Mouse (Mus musculus) liver, embryonic 18 days (tissue): ENCODE data around the gene Pgk2. TPM values are rescaled to one million over a fixed set of nuclear protein-coding genes. Genes with fewer than 3 reads are reported as not detected.

ENCODE experiments used
- polyA plus RNA-seq: library from polyadenylated mRNA; depleted of rRNA; stranded (reverse); fragments of >200 nt; gene quantifications from 2 replicates; pipeline ENCODE4 v1.2.3, GENCODE M21; 2012; rRNA removed

Pgk2 gene
- not detected in 2 replicates for polyA plus RNA-seq

GRCm38 (mm10) chr17:40208540-40208939, at the start of gene Pgk2:
TSS of gene Pgk2 (minus strand) at chr17:40208640.

GRCm38 (mm10) chr17:40242135-40242534, 33.7 kb upstream of the Pgk2 start, which contains the start of gene Crisp3:
TSS of gene Crisp3 (minus strand) at chr17:40242288.

Other genes with a start within 250 kb of the Pgk2 start
- not detected in 2 replicates for gene AC192777.2, start 113.2 kb downstream of the Pgk2 start, polyA plus RNA-seq
- gene Crisp3, start 33.6 kb upstream of the Pgk2 start, polyA plus RNA-seq, result not detected in 2 replicates
- not detected in 2 replicates for gene Crisp1, start 110.6 kb upstream of the Pgk2 start, polyA plus RNA-seq